Mouse (Mus musculus) stomach, embryonic 16.5 days (tissue): ENCODE results near the gene Phykpl. TPM values are rescaled to one million over a fixed set of nuclear protein-coding genes. Genes with fewer than 3 reads are reported as not detected.
"Not testable (repeated sequence)": the region's sequence is repeated elsewhere in the genome, so short reads cannot be mapped to it uniquely, and the experiment has no call there.

Source experiments
- ATAC-seq: fragments of 200-750 bp; cut with Nextera tagmentation; 2 replicates; pipeline ENCODE4 v1.8.0; 2017; ENCODE audit warnings: moderate number of reproducible peaks, moderate TSS enrichment; ENCODE audit not compliant: insufficient read depth, low FRiP score
- H3K27ac ChIP-seq: fragments of 300-500 bp; sonication (generic); 2 replicates; pipeline ENCODE4 v1.5.1; 2014; ENCODE audit warnings: low read length
- H3K27me3 ChIP-seq: fragments of 300-500 bp; sonication (generic); 2 replicates; pipeline ENCODE4 v1.6.1; 2014; ENCODE audit warnings: low read length, control low read depth, mixed read lengths; ENCODE audit not compliant: control insufficient read depth, insufficient read depth
- H3K36me3 ChIP-seq: fragments of 300-500 bp; sonication (generic); 2 replicates; pipeline ENCODE4 v1.6.1; 2014; ENCODE audit warnings: low read length; ENCODE audit not compliant: control insufficient read depth, insufficient read depth
- H3K4me1 ChIP-seq: fragments of 300-500 bp; sonication (generic); 2 replicates; pipeline ENCODE4 v1.6.1; 2014; ENCODE audit warnings: low read length, control low read depth, mixed read lengths; ENCODE audit not compliant: control insufficient read depth, insufficient read depth
- H3K4me2 ChIP-seq: fragments of 300-500 bp; sonication (generic); 2 replicates; pipeline ENCODE4 v1.6.1; 2014; ENCODE audit warnings: low read depth, low read length, mixed read lengths
- H3K4me3 ChIP-seq: fragments of 300-500 bp; sonication (generic); replicated peaks from 2 replicates; pipeline ENCODE4 v1.5.1; 2014; ENCODE audit warnings: mild to moderate bottlenecking, low read length
- H3K9ac ChIP-seq: fragments of 300-500 bp; sonication (generic); 2 replicates; pipeline ENCODE4 v1.6.1; 2014; ENCODE audit warnings: low read length
- H3K9me3 ChIP-seq: fragments of 300-500 bp; sonication (generic); replicated peaks from 2 replicates; pipeline ENCODE4 v1.6.1; 2016; ENCODE audit warnings: low read length, control low read depth; ENCODE audit not compliant: control insufficient read depth
- WGBS: fragments of 180-500 bp; shearing (Covaris S2); extraction: QIAGEN DNeasy Blood & Tissue Kit; methylation state at CpG from one replicate; pipeline ENCODE4 v1.1.7; 2014; 5-methylcytosine and 5-hydroxymethylcytosine counted together
- polyA plus RNA-seq: library from polyadenylated mRNA; unstranded; fragments of >200 nt; fragmentation: Nextera tagmentation; extraction: Ambion mirVana; gene quantifications from 2 replicates; pipeline ENCODE4 v1.2.1, GENCODE M21; 2015

Phykpl gene
- polyA plus RNA-seq, 1 experiment from 2014 or later = 20.1 TPM

GRCm38 (mm10) chr11:51606447-51607095 is 22.0 kb downstream of the Phykpl start, which contains the start of gene Hnrnpab:
TSS of gene Hnrnpab (minus strand) at chr11:51606847.
- Histone ChIP-seq H3K9me3 (no peaks in the 10 kb centered on the region), H3K27ac (peak within 1 kb of the TSS; percentile 95), H3K4me1 (peaks cover 30% of the 10 kb centered on the region), H3K36me3 (peaks cover 31% of the 10 kb centered on the region), H3K27me3 (no peaks in the 10 kb centered on the region), H3K9ac (peak within 1 kb of the TSS; percentile 99), H3K4me2 (peak within 1 kb of the TSS; percentile 83), H3K4me3 (peak within 1 kb of the TSS; percentile 93)
- WGBS = under 1% methylated on average over 91 of the region's 91 CpGs
- ATAC-seq = peak; percentile 94

- peak overlapping the region; percentile 90 for H3K27ac ChIP-seq
- peak overlapping the region; percentile 93 for H3K4me3 ChIP-seq
- 7% methylated on average over 15 of the region's 15 CpGs for WGBS
- no peaks in the 10 kb centered on the region for H3K27me3 ChIP-seq
- H3K4me2 ChIP-seq = peak overlapping the region; percentile 81
- ATAC-seq = peak; percentile 41
- peak overlapping the region; percentile 79 for H3K9ac ChIP-seq
- peaks cover 30% of the 10 kb centered on the region for H3K4me1 ChIP-seq
- H3K9me3 ChIP-seq = no peaks in the 10 kb centered on the region
- peaks cover 26% of the 10 kb centered on the region for H3K36me3 ChIP-seq
Observed at GRCm38 (mm10) chr11:51607096-51607738, 22.7 kb downstream of the Phykpl start.

- Histone ChIP-seq H3K4me2 (no peak overlapping the region), H3K4me3 (no peak overlapping the region), H3K9ac (no peak overlapping the region), H3K27ac (peak overlapping the region; percentile 25; the same call in 1 of the 2 replicates), H3K9me3 (no peaks in the 10 kb centered on the region), H3K27me3 (no peaks in the 10 kb centered on the region), H3K36me3 (peaks cover 4% of the 10 kb centered on the region; the same call in 1 of the 2 replicates), H3K4me1 (peaks cover 22% of the 10 kb centered on the region)
- 58% methylated on average over 3 of the region's 3 CpGs for WGBS
- no peak for ATAC-seq
Observed at GRCm38 (mm10) chr11:51609266-51609909, 24.8 kb downstream of the Phykpl start.

- peaks cover 22% of the 10 kb centered on the region for H3K4me1 ChIP-seq
- H3K4me2 ChIP-seq, H3K27me3 ChIP-seq, H3K9ac ChIP-seq, H3K4me3 ChIP-seq, H3K36me3 ChIP-seq, ATAC-seq, H3K9me3 ChIP-seq: not testable (repeated sequence)
- 70% methylated on average over 5 of the region's 5 CpGs for WGBS
- H3K27ac ChIP-seq = peak overlapping the region; percentile 25; the same call in 1 of the 2 replicates
Observed at GRCm38 (mm10) chr11:51609940-51610339, 25.4 kb downstream of the Phykpl start.

GRCm38 (mm10) chr11:51614256-51614655 is 29.7 kb downstream of the Phykpl start:
- Histone ChIP-seq H3K4me1 (peaks cover 12% of the 10 kb centered on the region), H3K4me2 (no peak overlapping the region), H3K9me3 (no peaks in the 10 kb centered on the region), H3K27ac (peak overlapping the region; percentile 97), H3K36me3 (no peaks in the 10 kb centered on the region), H3K4me3 (no peak overlapping the region), H3K27me3 (no peaks in the 10 kb centered on the region), H3K9ac (peak overlapping the region; percentile 61)
- no peak for ATAC-seq
- 65% methylated on average over 8 of the region's 8 CpGs for WGBS

GRCm38 (mm10) chr11:51615129-51615528 is 30.6 kb downstream of the Phykpl start:
- Histone ChIP-seq H3K4me2 (peak overlapping the region; percentile 68), H3K27ac (peak overlapping the region; percentile 97), H3K9me3 (no peaks in the 10 kb centered on the region), H3K4me3 (peak overlapping the region; percentile 42), H3K36me3 (no peaks in the 10 kb centered on the region), H3K27me3 (no peaks in the 10 kb centered on the region), H3K4me1 (peaks cover 12% of the 10 kb centered on the region), H3K9ac (peak overlapping the region; percentile 71)
- ATAC-seq = peak; percentile 16; the same call in 1 of the 2 replicates
- WGBS = 20% methylated on average over 7 of the region's 7 CpGs

GRCm38 (mm10) chr11:51615601-51616000 is 31.0 kb downstream of the Phykpl start:
- 4% methylated on average over 14 of the region's 14 CpGs for WGBS
- peak; percentile 85 for ATAC-seq
- Histone ChIP-seq H3K36me3 (no peaks in the 10 kb centered on the region), H3K27me3 (no peaks in the 10 kb centered on the region), H3K4me2 (peak overlapping the region; percentile 68), H3K4me3 (peak overlapping the region; percentile 42), H3K27ac (peak overlapping the region; percentile 97), H3K4me1 (peaks cover 17% of the 10 kb centered on the region), H3K9ac (peak overlapping the region; percentile 71), H3K9me3 (no peaks in the 10 kb centered on the region)

GRCm38 (mm10) chr11:51616113-51616512 is 31.6 kb downstream of the Phykpl start:
- Histone ChIP-seq H3K27ac (peak overlapping the region; percentile 97), H3K4me3 (peak overlapping the region; percentile 42), H3K4me2 (peak overlapping the region; percentile 68), H3K4me1 (peaks cover 22% of the 10 kb centered on the region), H3K9ac (peak overlapping the region; percentile 71)
- not testable (repeated sequence) for H3K9me3 ChIP-seq, ATAC-seq, H3K27me3 ChIP-seq, H3K36me3 ChIP-seq
- WGBS = 87% methylated on average over 7 of the region's 7 CpGs

GRCm38 (mm10) chr11:51617693-51618092 is 33.1 kb downstream of the Phykpl start:
- H3K27ac ChIP-seq = no peak overlapping the region
- H3K4me3 ChIP-seq = no peak overlapping the region
- peaks cover 2% of the 10 kb centered on the region; the same call in 1 of the 2 replicates for H3K36me3 ChIP-seq
- H3K4me2 ChIP-seq = no peak overlapping the region
- H3K4me1 ChIP-seq = peaks cover 24% of the 10 kb centered on the region
- no peak for ATAC-seq
- 2% methylated on average over 4 of the region's 4 CpGs for WGBS
- no peaks in the 10 kb centered on the region for H3K9me3 ChIP-seq
- H3K9ac ChIP-seq = no peak overlapping the region
- no peaks in the 10 kb centered on the region for H3K27me3 ChIP-seq
